Mouse (Mus musculus) hindlimb bud, embryonic 11.5 days (tissue): ENCODE data around the gene Gm14137.

Experiments
- DNase-seq: peaks from one replicate; pipeline ENCODE4 v3.0.0-alpha.2; 2012; ENCODE audit warnings: low read depth, low spot score; ENCODE audit errors: extremely low spot score

Gene Gm14137

DNA sequence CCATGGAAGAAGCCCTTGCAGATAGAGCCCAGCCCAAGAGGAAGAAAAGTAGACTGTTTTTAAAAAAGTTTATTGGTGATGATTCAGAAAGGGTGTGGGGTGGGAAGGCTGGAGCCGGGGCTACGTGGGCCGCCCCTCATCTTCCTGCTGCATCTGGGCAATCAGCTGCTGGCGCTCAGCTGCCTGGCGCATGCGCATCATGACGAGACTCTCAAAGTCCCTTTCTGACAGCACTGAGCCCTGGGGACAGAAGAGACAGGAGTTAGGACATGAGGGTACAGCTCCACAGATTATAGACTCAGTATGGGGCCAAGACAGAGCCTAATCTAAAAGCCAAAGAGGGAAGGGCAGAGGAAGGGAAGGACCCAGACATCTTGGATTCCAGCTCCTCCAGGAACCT is 1.9 kb upstream of the Gm14137 start:
- DNase-seq, result no peak

GRCm38 (mm10) chr2:119172862-119173576 is 1.3 kb upstream of the Gm14137 start:
- no peak for DNase-seq

- DNase-seq, result no peak
Observed at GRCm38 (mm10) chr2:119174866-119175265, 557 bp downstream of the Gm14137 start.

- DNase-seq, result no peak
Observed at GRCm38 (mm10) chr2:119175614-119176013, 1.3 kb downstream of the Gm14137 start.

GRCm38 (mm10) chr2:119176761-119177160 is 2.5 kb downstream of the Gm14137 start:
- DNase-seq, result no peak

DNA sequence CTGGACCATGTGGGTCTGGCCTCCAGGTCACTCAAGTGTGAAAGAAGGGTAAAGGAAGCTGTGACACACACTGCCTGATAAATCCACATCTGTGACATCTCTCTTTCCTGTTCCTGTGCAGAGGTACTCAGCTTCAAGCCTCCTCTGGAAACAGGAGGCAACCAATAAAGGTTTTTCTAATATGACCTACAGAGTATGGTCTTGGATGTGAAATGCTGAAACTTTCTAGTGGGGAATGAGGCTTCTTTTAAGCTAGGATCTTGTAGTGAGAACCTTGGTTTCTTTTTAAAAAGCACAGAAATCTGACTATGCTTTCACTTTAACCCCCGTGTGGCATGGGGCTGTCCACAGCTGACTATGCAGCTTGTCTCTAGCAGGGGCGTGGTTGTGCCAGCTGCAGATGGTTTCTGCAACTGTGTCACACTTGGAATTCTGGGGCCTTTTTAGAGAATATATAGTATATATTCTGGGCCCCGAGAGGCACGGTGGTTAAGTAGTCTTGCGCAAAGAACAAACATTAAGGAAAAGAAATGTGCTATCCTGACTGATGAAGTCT is 3.2 kb downstream of the Gm14137 start:
- DNase-seq, result no peak

- no peak for DNase-seq
Observed at GRCm38 (mm10) chr2:119182914-119183313, 8.6 kb downstream of the Gm14137 start.

- DNase-seq, result no peak
Observed at GRCm38 (mm10) chr2:119189029-119189710, 14.9 kb downstream of the Gm14137 start.

DNA sequence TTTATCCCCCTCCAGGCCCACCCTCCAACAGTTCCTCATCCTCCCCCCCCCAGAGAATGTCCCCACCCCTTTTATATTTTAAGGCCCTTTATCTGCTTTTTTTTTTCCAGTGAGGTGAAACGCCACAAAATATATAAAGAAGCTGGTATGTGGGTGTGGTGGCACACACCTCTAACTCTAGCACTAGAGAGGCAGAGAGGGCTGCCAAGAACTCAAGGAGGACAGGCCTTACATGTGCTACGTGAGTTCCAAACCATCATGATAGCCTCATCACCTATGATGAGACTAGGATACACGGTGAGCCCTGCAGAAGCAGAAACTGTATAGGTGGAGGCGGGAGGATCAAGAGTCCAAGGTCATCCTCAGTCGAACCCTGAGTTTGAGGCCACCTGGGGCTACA is 16.7 kb downstream of the Gm14137 start:
- no peak for DNase-seq

- DNase-seq, result no peak
Observed at GRCm38 (mm10) chr2:119194140-119194539, 19.8 kb downstream of the Gm14137 start.

DNA sequence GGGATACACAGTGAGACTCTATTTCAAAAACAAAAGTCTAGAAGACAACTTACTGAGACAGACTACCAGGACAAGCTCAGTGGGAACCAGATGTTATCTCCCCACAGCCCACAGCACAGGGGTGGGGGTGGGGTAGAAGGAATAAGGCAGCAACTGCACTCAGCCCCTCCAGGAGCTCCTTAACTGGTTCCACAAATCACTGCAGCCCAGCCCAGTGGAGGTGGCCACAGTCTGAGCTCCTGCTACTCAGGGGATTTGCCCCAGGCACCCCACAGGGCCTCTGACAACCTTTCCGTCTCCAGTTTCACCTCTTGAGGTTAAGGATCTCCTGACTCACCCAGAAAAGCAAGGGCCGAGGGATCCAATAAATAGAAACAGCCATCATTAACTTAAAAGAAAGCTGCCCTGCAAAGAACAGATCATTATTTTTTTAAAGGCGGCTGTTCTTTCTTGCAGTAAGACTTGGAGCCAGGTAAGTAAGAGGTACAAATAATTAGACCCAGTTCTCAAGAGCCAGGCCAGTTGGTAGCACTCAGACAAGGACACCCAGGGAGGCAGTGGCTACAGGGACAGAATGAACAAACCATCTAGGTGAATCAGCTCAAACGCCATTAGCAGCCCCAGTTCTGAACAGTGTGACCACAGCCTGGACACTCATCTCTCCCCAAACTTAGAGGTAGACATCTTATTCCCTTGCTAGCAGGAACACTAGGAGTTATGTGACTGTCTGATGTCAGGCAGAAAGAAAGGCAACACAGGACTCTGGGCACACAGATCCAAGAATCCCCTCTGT is 22.2 kb downstream of the Gm14137 start:
- no peak for DNase-seq

DNA sequence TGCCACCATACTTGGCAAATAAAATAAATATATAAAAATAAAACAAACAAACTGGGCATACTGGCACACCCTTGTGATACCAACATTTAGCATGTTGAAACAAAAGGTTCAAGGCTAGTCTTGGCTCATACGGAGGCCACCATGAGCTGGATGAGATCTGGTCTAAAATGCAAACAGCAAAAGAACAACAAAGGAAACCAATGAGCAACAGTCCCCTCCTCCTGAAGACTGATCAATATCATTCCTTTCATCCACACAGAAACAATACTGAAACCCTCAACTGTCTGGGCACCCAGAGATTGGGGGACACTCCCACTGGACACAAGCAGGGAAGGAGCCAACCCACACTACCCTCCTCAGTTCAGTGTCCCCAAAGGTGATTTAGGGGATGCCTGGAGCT is 23.2 kb downstream of the Gm14137 start:
- no peak for DNase-seq

DNA sequence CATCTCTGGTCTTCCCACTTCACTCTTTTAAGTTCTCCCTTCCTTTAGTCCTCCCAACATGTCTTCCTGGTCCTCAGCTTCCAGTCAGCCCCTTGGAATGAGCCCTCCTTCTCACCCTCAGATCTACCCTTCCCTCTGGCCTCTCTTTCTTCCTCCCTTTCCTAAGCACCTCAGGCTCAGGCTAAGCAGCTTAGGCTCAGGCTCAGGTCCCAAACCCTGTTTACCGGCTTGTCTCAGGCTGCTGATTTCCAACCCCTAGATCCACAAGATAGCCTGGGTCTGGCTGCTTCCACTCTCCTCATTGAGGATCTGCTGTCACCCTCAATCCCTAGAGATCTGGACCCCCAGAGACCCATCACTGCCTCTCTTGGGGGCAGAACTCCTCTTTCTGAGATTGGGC is 23.7 kb downstream of the Gm14137 start:
- no peak for DNase-seq

DNA sequence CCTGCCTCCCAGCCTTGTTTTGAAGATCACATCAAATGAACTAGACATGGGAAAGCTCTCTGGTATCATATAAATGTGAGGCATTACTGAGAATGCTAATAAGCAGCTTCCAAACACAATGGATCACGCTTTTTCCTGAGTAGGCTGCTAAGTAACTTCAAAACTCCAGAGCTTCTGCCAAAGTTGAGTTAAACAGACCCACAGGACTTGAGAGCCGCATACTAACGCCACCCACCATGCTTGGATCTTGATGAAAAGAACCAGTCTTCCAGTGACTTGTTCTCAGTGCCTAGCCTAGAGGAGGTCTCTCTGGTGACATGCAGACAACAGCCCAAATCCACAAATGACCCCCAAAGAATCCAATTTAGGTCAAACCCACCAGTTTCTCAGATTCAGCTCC is 24.6 kb downstream of the Gm14137 start:
- DNase-seq, result no peak

DNA sequence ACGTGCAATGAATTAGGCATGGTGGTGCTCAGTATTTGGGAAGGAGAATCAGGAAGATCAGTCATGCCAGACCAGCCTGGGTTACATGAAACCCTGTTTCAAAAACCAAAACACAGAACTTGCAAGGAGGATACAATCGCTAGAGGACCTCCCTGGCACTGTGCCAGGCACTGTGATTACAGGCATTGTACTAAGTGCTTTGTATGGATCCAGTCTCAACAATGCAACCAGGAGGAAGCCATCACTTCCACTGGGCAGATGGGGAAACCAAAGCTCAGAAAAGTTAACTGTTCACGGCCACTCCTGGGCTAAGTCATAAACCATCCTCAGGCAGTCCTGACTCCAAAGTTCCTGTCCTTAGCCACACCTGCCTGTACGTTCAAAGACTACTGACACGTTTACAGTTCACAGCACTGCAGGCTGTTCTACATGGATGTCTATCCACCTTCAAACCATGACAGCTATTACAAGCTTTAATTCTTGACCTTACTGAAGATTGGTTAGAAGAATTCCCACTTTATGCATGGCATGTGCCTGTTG is 28.7 kb downstream of the Gm14137 start:
- DNase-seq, result no peak

DNA sequence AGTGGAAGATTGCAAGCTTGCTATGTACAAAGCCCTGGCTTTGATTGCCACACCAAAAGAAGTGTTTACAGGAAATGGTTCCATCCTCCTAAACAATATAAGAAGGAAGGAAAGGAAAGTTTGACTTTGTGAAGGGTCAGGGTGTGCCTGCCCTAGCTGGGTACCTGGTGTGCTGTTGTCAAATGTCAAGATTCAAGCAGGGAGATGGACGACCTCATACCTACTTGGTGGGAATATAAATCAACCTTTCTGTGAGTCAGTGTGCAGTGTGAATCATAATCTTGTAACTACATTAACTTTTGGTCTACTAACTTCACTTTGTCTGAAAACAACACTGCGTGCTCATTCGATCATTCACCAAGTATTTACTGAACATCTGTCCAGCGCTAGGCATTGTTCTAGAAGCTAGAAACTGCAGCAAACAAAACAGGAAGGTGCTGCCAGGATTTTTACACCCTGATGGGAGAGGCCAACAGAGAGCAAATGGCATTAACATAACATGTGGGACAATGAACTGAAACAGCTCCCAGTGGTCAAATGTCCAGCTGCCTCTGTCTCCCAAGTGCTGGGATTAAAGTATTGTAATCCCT is 29.7 kb downstream of the Gm14137 start:
- DNase-seq, result no peak

GRCm38 (mm10) chr2:119207961-119208343 is 33.6 kb downstream of the Gm14137 start:
- no peak for DNase-seq

GRCm38 (mm10) chr2:119208344-119209175 is 34.3 kb downstream of the Gm14137 start, which contains the start of the genes Zfyve19 and Dnajc17:
Gene Zfyve19 (plus strand): TSS chr2:119208617.
Gene Dnajc17 (minus strand): TSS chr2:119208795.
- peak; percentile 89 for DNase-seq

- DNase-seq, result no peak
Observed at GRCm38 (mm10) chr2:119209176-119209507, 34.8 kb downstream of the Gm14137 start.
